Mouse (Mus musculus) adrenal gland, postnatal 25 days (tissue): Measurements from ENCODE around the gene Nln. TPM values are rescaled to one million over a fixed set of nuclear protein-coding genes. Genes with fewer than 3 reads are reported as not detected.

ENCODE experiments used
- DNase-seq: peaks from one replicate; pipeline ENCODE4 v3.0.0; 2021; ENCODE audit warnings: mixed read lengths
- total RNA-seq: library from RNA; stranded (reverse); gene quantifications from 2 replicates; pipeline ENCODE4 v1.2.3, GENCODE M21; 2021

Gene Nln
- total RNA-seq, 1 experiment from 2014 or later, result 19.0 TPM

DNA sequence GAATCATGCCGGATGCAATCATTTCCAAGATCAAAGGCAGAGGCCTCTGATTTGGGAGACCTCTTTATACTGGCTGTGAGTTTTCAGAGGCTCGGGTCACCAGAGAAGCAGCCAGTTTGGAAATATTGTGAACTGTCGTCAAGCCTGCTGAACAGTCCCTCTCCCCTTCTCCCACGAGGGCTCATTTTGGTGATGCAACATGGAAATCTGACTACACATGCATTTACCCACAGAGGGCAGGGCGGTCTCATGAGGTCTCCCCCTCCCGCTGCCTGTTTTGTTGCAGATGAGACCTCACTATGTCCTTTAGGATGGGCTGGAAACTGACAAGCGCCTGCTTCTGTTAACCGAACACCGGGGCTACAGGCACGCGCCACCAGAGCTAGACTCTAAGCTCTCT is 95.4 kb downstream of the Nln start:
- DNase-seq, result no peak

DNA sequence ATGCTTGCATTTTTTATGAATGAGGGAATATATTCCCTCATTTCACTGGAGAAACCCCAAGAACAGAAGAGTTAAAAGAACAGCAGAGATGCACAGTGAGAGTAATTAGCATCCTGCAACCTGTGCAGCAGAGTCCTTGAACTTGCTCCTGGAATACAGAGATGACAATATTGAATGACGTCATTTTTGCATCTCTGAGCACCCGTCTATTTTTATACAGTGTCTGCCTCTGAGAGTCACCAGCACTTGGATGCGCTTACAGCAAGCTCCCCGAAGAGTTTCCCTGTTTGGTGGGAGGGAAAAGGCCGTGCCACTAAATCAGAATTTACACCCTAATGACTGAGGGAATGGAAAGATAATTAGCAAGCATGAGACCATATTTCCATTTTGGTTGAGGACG is 96.0 kb downstream of the Nln start:
- no peak for DNase-seq

DNA sequence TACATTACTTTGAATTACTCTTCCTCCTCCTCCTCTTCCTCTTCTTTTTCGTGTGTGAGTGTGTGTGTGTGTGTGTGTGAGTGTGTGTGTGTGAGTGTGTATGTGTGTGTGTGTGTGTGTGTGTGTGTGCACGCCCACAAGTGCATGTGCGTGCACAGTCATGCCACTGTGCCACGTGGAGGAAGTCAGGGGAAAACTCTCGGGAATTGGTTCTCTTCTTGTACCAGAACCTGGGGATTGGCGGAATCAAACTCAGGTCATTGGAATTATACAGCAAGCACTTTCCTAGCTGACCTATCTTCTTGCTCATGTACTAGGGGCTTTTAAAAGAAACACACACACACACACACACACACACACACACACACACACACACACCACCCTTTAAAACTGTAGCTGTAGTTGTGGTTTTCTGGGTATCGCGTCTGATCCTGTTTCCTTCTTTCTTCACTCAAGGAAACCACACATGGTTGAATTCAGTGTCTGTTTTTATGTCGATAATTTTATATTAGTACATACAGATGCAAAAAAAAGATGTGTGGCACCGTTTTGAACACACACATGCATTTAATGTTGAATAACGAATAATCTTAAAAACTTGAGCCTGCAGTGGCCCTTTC is 97.1 kb downstream of the Nln start:
- no peak for DNase-seq

DNA sequence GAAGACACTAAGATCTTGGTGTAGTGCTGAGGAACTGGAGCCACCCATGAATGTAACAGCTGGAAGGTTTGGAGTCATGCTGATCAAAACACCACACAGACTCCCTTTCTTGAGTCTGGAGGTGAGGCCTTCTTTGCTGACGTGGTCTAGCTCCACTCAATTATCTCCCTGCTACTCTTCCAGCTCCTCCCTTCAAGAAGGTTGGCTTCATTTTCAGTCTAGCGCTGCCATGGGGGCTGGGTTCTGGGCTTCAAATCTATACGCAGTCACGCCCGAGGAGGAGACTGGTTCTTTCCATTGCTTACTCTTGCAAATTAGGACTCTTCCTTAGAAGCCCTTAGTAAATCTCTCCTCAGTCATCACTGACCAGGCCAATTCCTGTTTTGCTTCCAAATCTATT is 98.1 kb downstream of the Nln start:
- DNase-seq, result no peak

DNA sequence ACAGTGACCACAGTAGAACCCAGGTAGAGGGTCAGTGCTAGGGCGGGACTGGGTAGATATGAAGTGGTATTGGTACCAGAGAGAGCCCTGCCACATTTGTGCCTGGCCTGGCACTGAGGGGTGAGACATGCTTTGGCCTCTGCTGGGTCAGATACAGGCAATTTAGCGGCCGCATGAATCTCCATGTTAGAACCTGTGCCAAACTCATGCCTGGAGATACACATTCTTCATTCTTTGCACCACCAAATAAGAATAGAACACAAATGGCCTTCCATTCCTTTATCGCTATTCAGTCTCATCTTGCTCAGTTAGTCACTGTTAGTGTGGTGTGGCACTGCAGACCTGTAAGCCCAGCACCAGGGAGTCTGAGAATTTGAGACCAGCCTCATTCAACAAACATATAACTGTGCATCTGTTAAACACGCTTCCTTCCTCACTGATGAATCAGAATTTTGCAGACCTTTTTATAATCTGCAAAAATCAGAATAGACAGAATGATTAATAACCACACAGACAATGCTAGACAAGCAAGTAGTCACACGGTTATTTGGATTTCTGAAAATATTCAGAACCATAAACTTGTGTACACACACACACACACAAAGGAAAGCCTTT is 104.1 kb downstream of the Nln start:
- no peak for DNase-seq

DNA sequence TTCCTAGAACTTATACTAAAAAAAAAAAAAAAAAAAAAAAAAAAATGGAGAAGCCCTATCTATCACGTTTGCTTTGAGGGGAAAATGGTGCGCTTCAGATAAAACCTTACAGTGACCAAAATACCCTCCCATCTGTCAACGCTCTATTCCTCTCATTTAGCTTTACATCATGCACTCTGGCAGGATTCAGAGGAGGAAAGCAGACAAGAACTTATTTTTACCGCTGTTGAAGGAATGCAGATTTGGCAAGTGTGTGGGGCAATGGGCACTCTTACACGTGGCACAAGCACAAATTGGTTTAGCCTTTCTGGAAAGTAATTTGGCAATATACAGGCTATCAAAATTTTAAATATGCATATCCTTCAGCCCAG is 115.3 kb downstream of the Nln start:
- no peak for DNase-seq

DNA sequence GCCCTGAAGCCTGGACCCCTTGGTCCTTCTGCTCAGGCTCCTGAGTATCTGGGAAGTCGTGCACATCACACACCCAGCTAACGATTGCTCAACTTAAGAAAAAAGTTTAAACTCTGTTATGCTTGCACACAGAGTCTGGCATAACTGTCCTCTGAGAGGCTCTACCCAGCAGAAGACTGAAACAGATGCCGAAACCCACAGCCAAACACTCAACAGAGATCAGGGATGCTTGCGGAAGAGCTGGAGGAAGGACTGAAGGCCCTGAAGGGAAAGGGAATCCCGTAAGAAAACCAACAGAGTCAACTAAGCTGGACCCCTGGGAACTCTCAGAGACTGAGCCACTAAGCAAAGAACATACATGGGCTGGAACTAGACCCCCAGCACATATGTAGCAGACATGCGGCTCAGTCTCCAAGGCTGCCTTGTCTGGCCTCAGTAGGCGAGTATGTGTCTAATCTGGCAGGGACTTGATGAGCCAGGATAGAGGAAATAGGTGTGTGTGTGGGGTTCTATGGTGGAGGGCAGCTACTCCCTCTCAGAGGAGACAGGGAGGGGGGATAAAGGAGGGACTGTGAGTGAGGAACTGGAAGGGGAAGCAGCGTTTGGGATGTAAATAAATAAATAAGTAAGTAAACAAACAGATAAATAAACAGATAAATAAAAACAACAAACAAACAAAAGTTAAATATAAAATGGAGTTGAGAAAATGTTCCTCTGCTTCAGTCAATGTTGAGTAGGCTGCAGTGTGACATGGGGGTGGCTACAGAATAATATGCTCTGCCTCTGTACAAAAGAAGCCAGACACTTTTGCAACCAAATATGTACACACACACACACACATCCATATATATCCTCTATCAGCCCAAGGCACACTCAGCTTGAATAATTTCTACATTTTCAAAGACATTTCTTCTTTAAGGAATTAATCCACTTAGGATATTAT is 116.0 kb downstream of the Nln start:
- DNase-seq, result no peak

DNA sequence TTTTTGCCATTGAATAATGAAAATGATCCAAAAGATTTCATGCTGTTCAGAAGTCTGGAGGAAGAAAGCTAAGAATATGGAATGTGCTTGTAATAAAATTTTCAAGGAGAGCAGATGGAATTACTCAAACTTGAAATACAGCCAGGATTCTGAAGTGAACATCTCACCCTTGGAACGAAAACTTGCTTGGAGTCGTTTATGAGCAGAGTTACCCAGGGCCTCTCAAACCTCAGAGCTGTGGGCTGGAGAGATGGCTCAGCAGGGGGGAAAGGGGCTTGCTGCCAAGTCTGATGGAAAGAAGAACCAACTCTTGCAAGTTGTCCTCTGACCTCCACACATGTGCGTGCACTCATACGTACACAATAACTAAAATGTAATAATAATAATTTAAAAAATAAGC is 122.8 kb downstream of the Nln start:
- no peak for DNase-seq

DNA sequence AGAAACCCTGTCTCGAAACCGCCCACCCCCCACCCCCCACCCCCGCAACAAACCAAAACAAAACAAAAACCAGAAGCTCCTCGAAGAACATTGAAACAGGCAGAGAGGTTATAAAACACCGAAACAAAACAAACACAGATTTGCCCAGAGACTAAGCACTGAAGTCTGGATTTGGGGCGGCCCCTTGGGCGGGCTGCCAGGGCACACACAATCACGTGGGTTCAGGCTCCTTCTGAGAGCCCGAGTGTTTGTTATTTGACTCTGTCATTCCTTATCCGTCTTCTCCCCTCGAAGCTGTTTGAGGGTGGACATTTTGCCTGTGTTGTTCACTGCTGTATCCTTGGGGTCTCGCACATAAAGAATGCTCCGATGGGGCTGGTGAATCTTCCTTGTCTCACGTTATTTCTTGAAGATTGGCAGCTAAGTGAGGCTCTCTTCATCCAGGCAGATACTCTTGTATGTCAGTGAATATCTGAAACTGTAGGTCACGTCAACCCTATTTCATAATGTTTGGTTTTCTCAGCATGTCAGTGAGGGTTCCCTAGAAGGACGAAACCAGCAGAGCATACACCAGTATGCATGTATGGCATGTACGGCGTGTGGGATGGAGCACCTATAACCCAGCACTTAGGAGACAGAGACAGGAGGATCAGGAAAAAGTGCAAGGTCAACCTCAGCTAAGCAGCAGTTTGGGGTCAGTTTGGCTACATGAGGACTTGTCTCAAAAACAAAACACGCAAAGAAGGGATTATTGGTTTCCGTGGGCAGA is 123.7 kb downstream of the Nln start:
- DNase-seq, result peak; percentile 24

DNA sequence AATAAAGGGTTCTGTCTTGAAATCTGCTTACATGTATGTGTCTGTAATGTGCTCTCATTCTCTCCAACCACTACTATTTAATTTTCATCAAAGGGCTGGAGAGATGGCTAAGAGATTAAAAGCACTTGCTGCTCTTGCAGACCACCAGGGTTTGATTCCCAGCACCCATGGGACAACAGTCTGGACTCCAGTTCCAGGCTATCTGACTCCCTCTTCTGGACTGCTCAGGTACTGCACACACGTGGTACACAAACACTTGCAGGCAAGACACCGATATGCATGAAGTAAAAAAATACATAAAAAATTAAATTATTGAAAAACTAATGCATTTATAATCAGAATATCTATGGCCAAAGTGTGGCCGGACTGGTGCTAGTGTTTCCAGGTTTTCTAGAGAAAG is 127.0 kb downstream of the Nln start:
- DNase-seq, result no peak

DNA sequence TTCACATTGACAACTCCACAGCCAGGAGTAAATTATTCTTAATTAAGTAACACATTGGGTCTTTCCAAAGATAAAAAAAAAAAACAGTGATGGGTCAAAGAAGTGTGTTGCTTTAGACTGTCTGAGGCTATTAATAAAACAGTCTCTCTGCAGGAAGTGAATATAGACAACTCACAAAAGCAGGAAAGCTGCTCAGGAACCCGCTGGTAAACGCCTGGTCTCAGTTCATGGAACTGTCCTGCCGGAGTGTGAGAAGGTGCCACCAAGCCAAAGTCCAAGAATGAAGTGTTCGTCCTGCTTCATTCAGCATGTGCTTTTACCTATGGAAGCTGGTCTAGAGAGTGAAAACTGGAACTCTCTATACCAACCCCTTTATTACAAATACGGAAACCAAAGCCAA is 129.0 kb downstream of the Nln start:
- no peak for DNase-seq

DNA sequence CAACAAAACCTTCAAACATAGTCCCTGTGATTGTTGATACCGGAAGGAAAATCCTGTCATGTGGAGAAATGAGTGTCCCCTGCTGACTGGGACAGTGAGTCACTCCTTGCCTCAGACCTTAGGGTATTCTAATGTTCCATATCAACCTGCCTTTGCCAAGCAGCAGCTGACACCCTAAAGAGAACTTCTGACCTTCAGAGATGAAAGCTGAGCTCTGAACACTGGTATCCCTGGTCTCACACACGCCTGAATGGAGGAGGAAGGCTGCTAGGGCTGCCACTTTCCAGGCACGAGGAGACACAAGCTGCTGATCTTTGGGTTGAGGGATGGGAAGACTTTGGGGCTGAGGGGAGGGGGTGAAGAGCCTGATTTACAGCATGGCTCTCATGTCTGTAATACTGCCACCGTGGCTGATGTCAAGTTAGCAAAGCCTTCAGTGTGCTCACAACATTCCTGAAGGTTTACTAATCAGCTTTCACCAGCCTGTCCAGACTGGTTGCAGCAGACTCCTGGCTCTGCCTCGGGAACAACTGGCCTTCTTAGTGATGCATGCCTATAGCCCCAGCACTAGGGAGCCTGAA is 131.0 kb downstream of the Nln start:
- DNase-seq, result peak; percentile 36

DNA sequence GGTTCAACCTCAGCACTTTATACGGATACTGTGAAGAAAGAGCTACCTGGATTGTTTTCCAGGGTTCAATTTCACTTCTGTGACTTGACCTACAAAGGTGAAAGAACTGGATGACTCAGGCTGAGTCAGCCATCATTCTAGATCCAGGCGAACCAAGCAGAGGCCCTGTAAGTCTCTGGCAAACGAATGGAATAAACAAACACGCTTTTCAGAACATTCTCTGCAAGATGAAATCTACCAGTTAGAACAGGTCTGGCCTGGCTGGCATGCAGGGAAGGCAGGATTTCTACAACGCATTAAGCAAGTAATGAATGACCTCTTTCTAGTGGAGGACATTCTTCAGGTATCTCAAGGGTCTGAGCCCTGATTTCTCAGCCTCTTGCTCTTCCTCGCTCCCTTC is 131.6 kb downstream of the Nln start:
- peak; percentile 27 for DNase-seq

DNA sequence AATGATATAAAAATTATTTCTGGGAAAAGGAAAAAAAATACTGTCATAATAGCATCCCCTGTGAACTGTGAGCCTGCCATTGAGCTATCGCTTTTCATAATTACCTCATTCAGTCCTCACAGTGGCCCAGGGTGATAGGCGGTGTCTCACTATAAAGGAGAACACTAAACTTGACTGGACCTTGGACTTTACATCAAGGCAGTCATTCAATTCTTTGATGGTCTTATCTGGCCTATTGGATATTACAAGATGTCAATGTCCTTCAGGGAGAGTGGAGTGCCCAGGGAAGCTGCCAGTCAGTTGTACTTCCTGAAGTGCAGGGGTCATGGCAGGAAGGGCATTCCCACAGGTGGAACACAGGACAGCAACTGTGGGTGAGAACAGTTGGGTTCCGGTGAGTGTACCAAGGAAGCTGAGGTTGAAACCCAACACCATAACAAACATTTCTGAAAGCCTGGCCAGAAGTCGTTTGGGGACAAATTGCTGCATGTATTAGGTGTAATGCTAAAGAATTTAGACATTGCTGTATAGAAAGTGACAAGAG is 133.2 kb downstream of the Nln start:
- no peak for DNase-seq

DNA sequence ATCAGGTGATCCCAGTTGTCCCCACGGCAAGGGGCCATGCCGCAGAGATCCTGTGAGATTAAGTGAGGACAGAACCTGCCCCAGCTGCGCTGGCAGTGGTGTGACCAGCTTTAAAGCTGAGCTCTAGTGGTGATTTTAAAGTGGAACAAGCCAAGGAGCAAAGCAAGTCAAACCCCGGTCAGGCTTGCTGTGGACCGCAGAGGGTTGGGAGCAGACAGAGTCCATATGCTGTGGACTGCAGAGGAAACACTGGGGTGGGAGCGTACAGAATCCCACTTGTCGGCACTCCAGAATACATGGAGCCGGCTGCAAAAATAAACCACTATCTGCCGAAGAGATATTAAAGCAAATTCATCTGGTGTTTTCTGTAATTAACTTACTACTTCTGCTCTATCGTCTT is 134.3 kb downstream of the Nln start:
- DNase-seq, result no peak

DNA sequence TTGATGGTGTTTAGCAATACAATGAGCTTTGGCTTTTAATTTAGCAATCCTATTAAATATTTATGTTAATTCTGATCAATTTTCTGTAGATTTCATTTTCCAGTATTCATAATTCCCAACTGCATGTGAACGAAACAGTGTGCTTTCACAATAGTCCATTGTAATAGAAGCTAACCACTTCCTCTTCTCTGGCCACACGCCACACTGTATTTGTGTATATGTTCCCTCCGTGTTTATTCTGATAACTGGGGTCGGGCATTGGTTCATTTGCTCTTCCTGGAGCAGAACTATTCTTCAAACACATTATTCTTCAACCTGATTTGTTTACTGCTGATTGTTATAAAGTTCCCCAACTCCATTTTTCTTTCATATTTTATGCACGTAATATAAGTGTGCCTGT is 135.4 kb downstream of the Nln start:
- no peak for DNase-seq

Other genes starting within 250 kb of the Nln start
- gene Erbin, start 189.1 kb downstream of the Nln start, total RNA-seq, result 90.1 and 102 TPM in 2 replicates
- gene Sgtb, start 127 bp upstream of the Nln start, total RNA-seq, result 5.1 and 5.2 TPM in 2 replicates
- 55.4 and 61.0 TPM in 2 replicates for gene Trappc13, start 68.9 kb upstream of the Nln start, total RNA-seq
- gene Trim23, start 69.2 kb upstream of the Nln start, total RNA-seq, result 18.3 and 23.2 TPM in 2 replicates
- gene Cenpk, start 119.0 kb upstream of the Nln start, total RNA-seq, result 3.3 and 7.1 TPM in 2 replicates
- gene Ppwd1, start 119.2 kb upstream of the Nln start, total RNA-seq, result 17.3 and 17.8 TPM in 2 replicates
- 3.8 and 4.2 TPM in 2 replicates for gene Adamts6, start 178.2 kb upstream of the Nln start, total RNA-seq